In genomic region chr5:119615681-119616080, GRCm38 (mm10) we compare ENCODE assay signal across 26 mouse cellular contexts. TPM values are rescaled to one million over a fixed set of nuclear protein-coding genes. Genes with fewer than 3 reads are reported as not detected.
"Had no signal": no experiment of that assay in that cellular context is flagged by ENCODE, and none has a peak within 500 bp of the region (broad histone marks: within the 10 kb centered on the region; RNA-seq: fewer than 3 reads in every experiment).

No protein-coding gene starts in this region.

- H3K9ac ChIP-seq: limb, embryonic 13.5 days; liver, embryonic 12.5 days; liver, embryonic 15.5 days; lung, embryonic 15.5 days; midbrain, embryonic 12.5 days; neural tube, embryonic 13.5 days had no signal

- H3K4me3 ChIP-seq: layer of hippocampus, adult 2 months; limb, embryonic 10.5 days; limb, embryonic 13.5 days; liver, embryonic 12.5 days; liver, embryonic 15.5 days; lung, embryonic 15.5 days; midbrain, embryonic 12.5 days; myocyte; neural tube, embryonic 13.5 days had no signal

- H3K27me3 ChIP-seq: liver, embryonic 12.5 days; liver, embryonic 15.5 days; lung, embryonic 15.5 days had no signal

- H3K27ac ChIP-seq: kidney, postnatal 0 days; layer of hippocampus, adult 2 months; limb, embryonic 10.5 days; limb, embryonic 13.5 days; liver, embryonic 12.5 days; liver, embryonic 15.5 days; lung, embryonic 15.5 days; midbrain, embryonic 12.5 days; neural tube, embryonic 13.5 days had no signal

- ATAC-seq: liver, embryonic 12.5 days; midbrain, embryonic 16.5 days had no signal

- H3K36me3 ChIP-seq: limb, embryonic 10.5 days; limb, embryonic 13.5 days; liver, embryonic 12.5 days; liver, embryonic 15.5 days; lung, embryonic 15.5 days; midbrain, embryonic 12.5 days; neural tube, embryonic 13.5 days had no signal

- DNase-seq: kidney, adult 8-10 months; kidney, postnatal 25 days; layer of hippocampus, adult 9-11 months; liver; lung, adult 18-20 months; lung, postnatal 10 days; lung, postnatal 4 days; retina, postnatal 1 day; right cerebral cortex, postnatal 25 days; thymus, adult 18-20 months; thymus, postnatal 36 days had no signal

- H3K4me1 ChIP-seq: liver, embryonic 12.5 days; liver, embryonic 15.5 days had no signal

- H3K9me3 ChIP-seq: limb, embryonic 10.5 days; limb, embryonic 13.5 days; liver, embryonic 12.5 days; liver, embryonic 15.5 days; lung, embryonic 15.5 days; midbrain, embryonic 12.5 days; neural tube, embryonic 13.5 days had no signal

- H3K4me2 ChIP-seq: limb, embryonic 13.5 days; liver, embryonic 12.5 days; liver, embryonic 15.5 days; lung, embryonic 15.5 days; midbrain, embryonic 12.5 days; neural tube, embryonic 13.5 days had no signal

RNA-seq across cellular contexts. Expression of gene Tbx3, which starts 54.8 kb away (rescaled TPM):
- total RNA-seq: megakaryocyte progenitor cell, adult 5-6 weeks; megakaryocyte-erythroid progenitor cell, adult 5-6 weeks; monocyte, adult 5-6 weeks; neutrophil, adult 5-6 weeks had no signal
